10 mouse cellular contexts compared by ENCODE assay signal in genomic region chr2:119760251-119760650, GRCm38 (mm10). TPM values are rescaled to one million over a fixed set of nuclear protein-coding genes. Genes with fewer than 3 reads are reported as not detected.
A peak's percentile ranks its signal among the peaks of the same experiment; 100 is the strongest.
DNase-seq lines count a peak whose midpoint lies in the region; ATAC-seq and TF ChIP-seq lines count a peak whose summit lies in the region.
"Had no signal": no experiment of that assay in that cellular context is flagged by ENCODE, and none has a peak within 500 bp of the region (broad histone marks: within the 10 kb centered on the region; RNA-seq: fewer than 3 reads in every experiment).

TSS of gene Ltk (minus strand) at chr2:119760431.

- H3K4me1 ChIP-seq in heart, embryonic 16.5 days (ENCODE audit: control insufficient read depth, insufficient read depth, low read length), result peaks cover 8% of the 10 kb centered on the region
- peaks cover 16% of the 10 kb centered on the region for H3K4me1 ChIP-seq in midbrain, embryonic 13.5 days (replicated peaks)
- 0 out of 2 replicates have a peak, but pooled peaks cover 6% of the 10 kb centered on the region for H3K4me1 ChIP-seq in midbrain, postnatal 0 days (ENCODE audit: insufficient read depth, low read length)
- H3K4me1 ChIP-seq in hindbrain, embryonic 15.5 days (replicated peaks), result peaks cover 14% of the 10 kb centered on the region
- peaks cover 8% of the 10 kb centered on the region for H3K4me1 ChIP-seq in small intestine, adult 2 months (ENCODE audit: control insufficient read depth, insufficient read depth, insufficient read length, low read length)

- no peaks in the 10 kb centered on the region for H3K9me3 ChIP-seq in heart, embryonic 16.5 days (replicated peaks; ENCODE audit: control insufficient read depth, low read length)
- no peaks in the 10 kb centered on the region for H3K9me3 ChIP-seq in midbrain, embryonic 13.5 days
- no peaks in the 10 kb centered on the region for H3K9me3 ChIP-seq in midbrain, postnatal 0 days (ENCODE audit: low read length)
- H3K9me3 ChIP-seq in hindbrain, embryonic 15.5 days, result no peaks in the 10 kb centered on the region

- WGBS in heart, embryonic 16.5 days, result 13% methylated on average over 9 of the region's 9 CpGs
- 17% methylated on average over 9 of the region's 9 CpGs for WGBS in midbrain, embryonic 13.5 days
- 21% methylated on average over 9 of the region's 9 CpGs for WGBS in midbrain, postnatal 0 days
- 16% methylated on average over 9 of the region's 9 CpGs for WGBS in hindbrain, embryonic 15.5 days
- WGBS in small intestine, adult 2 months, result 21% methylated on average over 9 of the region's 9 CpGs

- peaks cover 3% of the 10 kb centered on the region; the same call in 1 of the 2 replicates for H3K36me3 ChIP-seq in heart, embryonic 16.5 days (ENCODE audit: control insufficient read depth, insufficient read depth)
- H3K36me3 ChIP-seq in midbrain, embryonic 13.5 days, result peaks cover 18% of the 10 kb centered on the region
- H3K36me3 ChIP-seq in midbrain, postnatal 0 days (ENCODE audit: insufficient read depth, low read length), result peaks cover 10% of the 10 kb centered on the region; the same call in 1 of the 2 replicates
- H3K36me3 ChIP-seq in hindbrain, embryonic 15.5 days, result peaks cover 6% of the 10 kb centered on the region
- H3K36me3 ChIP-seq in small intestine, adult 2 months (ENCODE audit: control insufficient read depth, insufficient read depth, low read length), result peaks cover 5% of the 10 kb centered on the region

- no peak for TF ChIP-seq POLR2A in small intestine, adult 2 months (IDR thresholded peaks at IDR 0.05; ENCODE audit: low read depth, low read length)

- no peak for DNase-seq in heart, postnatal 10 days
- DNase-seq in midbrain, postnatal 0 days (ENCODE audit: low spot score), result no peak
- DNase-seq in right cerebral cortex, postnatal 4 days, result no peak
- DNase-seq: thymus, postnatal 4 days had no signal

- peaks cover 24% of the 10 kb centered on the region for H3K27me3 ChIP-seq in heart, embryonic 16.5 days (ENCODE audit: control insufficient read depth, insufficient read depth, low read length)
- H3K27me3 ChIP-seq in midbrain, embryonic 13.5 days, result peaks cover 64% of the 10 kb centered on the region
- peaks cover 24% of the 10 kb centered on the region for H3K27me3 ChIP-seq in midbrain, postnatal 0 days (ENCODE audit: insufficient read depth, low read length)
- H3K27me3 ChIP-seq in hindbrain, embryonic 15.5 days, result peaks cover 47% of the 10 kb centered on the region
- H3K27me3 ChIP-seq in small intestine, adult 2 months (ENCODE audit: control insufficient read depth, insufficient read depth, low read length), result peaks cover 21% of the 10 kb centered on the region

- no peak for ATAC-seq in heart, embryonic 16.5 days (replicated peaks; ENCODE audit: extremely low read depth, insufficient read depth, low FRiP score)
- no peak for ATAC-seq in midbrain, embryonic 13.5 days
- no peak for ATAC-seq in midbrain, postnatal 0 days (ENCODE audit: low FRiP score)
- no peak for ATAC-seq in hindbrain, embryonic 15.5 days (ENCODE audit: low FRiP score, low read depth)
- no peak for ATAC-seq in megakaryocyte progenitor cell, adult 5-6 weeks (replicated peaks; ENCODE audit: poor library complexity)

- peak within 1 kb of the TSS; percentile 100; the same call in 1 of the 2 replicates for H3K4me2 ChIP-seq in heart, embryonic 16.5 days (ENCODE audit: low read depth, low read length)
- peak within 1 kb of the TSS; percentile 98; the same call in 1 of the 2 replicates for H3K4me2 ChIP-seq in midbrain, embryonic 13.5 days (replicated peaks)
- H3K4me2 ChIP-seq in midbrain, postnatal 0 days (ENCODE audit: low read depth, low read length, poor library complexity, severe bottlenecking), result no peak within 1 kb of the TSS
- peak within 1 kb of the TSS; percentile 98 for H3K4me2 ChIP-seq in hindbrain, embryonic 15.5 days

- TF ChIP-seq CTCF in midbrain, postnatal 0 days (IDR thresholded peaks at IDR 0.05), result no peak
- TF ChIP-seq CTCF in small intestine, adult 2 months (IDR thresholded peaks at IDR 0.05; ENCODE audit: extremely low read depth, insufficient read length, insufficient replicate concordance, low read depth, low read length), result no peak

- H3K9ac ChIP-seq in heart, embryonic 16.5 days (ENCODE audit: low read length), result no peak within 1 kb of the TSS
- no peak within 1 kb of the TSS for H3K9ac ChIP-seq in midbrain, embryonic 13.5 days (replicated peaks)
- no peak within 1 kb of the TSS for H3K9ac ChIP-seq in midbrain, postnatal 0 days (replicated peaks; ENCODE audit: low read length, poor library complexity, severe bottlenecking)
- H3K9ac ChIP-seq in hindbrain, embryonic 15.5 days, result no peak within 1 kb of the TSS
- H3K9ac ChIP-seq: liver, embryonic 14.5 days had no signal

- intact Hi-C loops in heart, postnatal 10 days (cut with DNase I), result no loop called here

- H3K4me3 ChIP-seq in heart, embryonic 16.5 days (ENCODE audit: low read length), result no peak within 1 kb of the TSS
- peak within 1 kb of the TSS; percentile 68; the same call in 1 of the 2 replicates for H3K4me3 ChIP-seq in midbrain, embryonic 13.5 days (replicated peaks)
- H3K4me3 ChIP-seq in midbrain, postnatal 0 days (ENCODE audit: low read depth, low read length), result no peak within 1 kb of the TSS
- 0 out of 2 replicates have a peak within 1 kb of the TSS, but pooled peaks have one; percentile 56 for H3K4me3 ChIP-seq in hindbrain, embryonic 15.5 days
- peak within 1 kb of the TSS; percentile 85; the same call in 1 of the 2 replicates for H3K4me3 ChIP-seq in small intestine, adult 2 months (ENCODE audit: low read depth, low read length)

- no peak within 1 kb of the TSS for H3K27ac ChIP-seq in heart, embryonic 16.5 days (ENCODE audit: low read length)
- H3K27ac ChIP-seq in midbrain, embryonic 13.5 days, result no peak within 1 kb of the TSS
- no peak within 1 kb of the TSS for H3K27ac ChIP-seq in midbrain, postnatal 0 days (ENCODE audit: low read depth, low read length)
- H3K27ac ChIP-seq in hindbrain, embryonic 15.5 days (replicated peaks), result no peak within 1 kb of the TSS
- no peak within 1 kb of the TSS for H3K27ac ChIP-seq in small intestine, adult 2 months (ENCODE audit: insufficient read depth, low read depth, low read length)
- H3K27ac ChIP-seq: liver, embryonic 14.5 days had no signal

RNA-seq across cellular contexts. Expression of gene Ltk, which starts in this region (rescaled TPM):
- polyA plus RNA-seq in heart, embryonic 16.5 days (2015; fragmentation: Nextera tagmentation; extraction: Ambion mirVana), result 0.22 TPM in 1 of 2 replicates, not detected in the other
- total RNA-seq in heart, postnatal 10 days (2021), result under 1 TPM in 1 of 2 experiments, not detected in 1; 0.15 TPM
- 0.55 and 0.65 TPM in 2 replicates for polyA plus RNA-seq in midbrain, embryonic 13.5 days (2015; fragmentation: Nextera tagmentation; extraction: Ambion mirVana)
- 8.1 and 9.9 TPM in 2 replicates for total RNA-seq in midbrain, postnatal 0 days (2014; rRNA removed)
- 2.7 and 3.2 TPM in 2 replicates for polyA plus RNA-seq in midbrain, postnatal 0 days (2015; fragmentation: Nextera tagmentation; extraction: Ambion mirVana)
- polyA plus RNA-seq in hindbrain, embryonic 15.5 days (2015; fragmentation: Nextera tagmentation; extraction: Ambion mirVana), result 2.1 and 2.2 TPM in 2 replicates
- polyA plus RNA-seq in small intestine, adult 2 months (2012; rRNA removed), result 1.8 and 2.0 TPM in 2 replicates
- total RNA-seq in megakaryocyte progenitor cell, adult 5-6 weeks (2015), result not detected in 2 replicates
- not detected in 2 replicates for total RNA-seq in megakaryocyte progenitor cell, adult 5-6 weeks (2017)

Comparison
In these comparisons a context has a peak if more than half of its experiments do, and no peak if none do; other contexts are left out.
1. H3K4me3 ChIP-seq: peak in midbrain, embryonic 13.5 days (single experiment), hindbrain, embryonic 15.5 days (single experiment) and small intestine, adult 2 months (single experiment); none in heart, embryonic 16.5 days (single experiment) and midbrain, postnatal 0 days (single experiment).